9 mouse cellular contexts compared by ENCODE assay signal in genomic region chr11:60984912-60985558, GRCm38 (mm10). TPM values are rescaled to one million over a fixed set of nuclear protein-coding genes. Genes with fewer than 3 reads are reported as not detected.
A peak's percentile ranks its signal among the peaks of the same experiment; 100 is the strongest.
DNase-seq lines count a peak whose midpoint lies in the region; ATAC-seq lines count a peak whose summit lies in the region.
"Had no signal": no experiment of that assay in that cellular context is flagged by ENCODE, and none has a peak within 500 bp of the region (broad histone marks: within the 10 kb centered on the region; RNA-seq: fewer than 3 reads in every experiment).

No protein-coding gene starts in this region.

- 78% methylated on average over 13 of the region's 13 CpGs for WGBS in kidney, embryonic 14.5 days

- DNase-seq in frontal cortex, postnatal 14 days (ENCODE audit: low spot score in 2 of 2), result no peak
- peak; percentile 67 to 76 for DNase-seq in right cerebral cortex, postnatal 10 days (ENCODE audit: low spot score in 2 of 2)
- DNase-seq in right cerebral cortex, postnatal 25 days, result no peak
- peak; percentile 40 to 55 for DNase-seq in gastrocnemius, postnatal 36 days
- peak; percentile 56 for DNase-seq in right cerebral cortex, postnatal 4 days
- no peak for DNase-seq in frontal cortex, postnatal 25 days (ENCODE audit: low spot score in 2 of 2)

- H3K4me1 ChIP-seq in kidney, embryonic 14.5 days (ENCODE audit: control insufficient read depth, insufficient read depth, low read length), result no peaks in the 10 kb centered on the region

- no peak overlapping the region for H3K4me2 ChIP-seq in kidney, embryonic 14.5 days (replicated peaks; ENCODE audit: low read depth, low read length)

- no peaks in the 10 kb centered on the region for H3K9me3 ChIP-seq in kidney, embryonic 14.5 days (ENCODE audit: control insufficient read depth, low read length)

- no peak overlapping the region for H3K4me3 ChIP-seq in kidney, embryonic 14.5 days (ENCODE audit: low read length)

- ATAC-seq in frontal cortex, adult (ENCODE audit: low TSS enrichment), result peak; percentile 47; the same call in 1 of the 2 replicates
- ATAC-seq in kidney, embryonic 14.5 days (ENCODE audit: low FRiP score, low TSS enrichment), result no peak

- H3K36me3 ChIP-seq in kidney, embryonic 14.5 days (ENCODE audit: control insufficient read depth, insufficient read depth, low read length), result no peaks in the 10 kb centered on the region

- H3K9ac ChIP-seq in kidney, embryonic 14.5 days (ENCODE audit: low read depth, low read length), result no peak overlapping the region

- no peak overlapping the region for H3K27ac ChIP-seq in kidney, embryonic 14.5 days (ENCODE audit: low read depth, low read length)

- no peaks in the 10 kb centered on the region for H3K27me3 ChIP-seq in kidney, embryonic 14.5 days (ENCODE audit: control insufficient read depth, insufficient read depth, low read length)
- H3K27me3 ChIP-seq: CH12.LX had no signal

- intact Hi-C loops in gastrocnemius, postnatal 36 days (cut with DNase I), result loop anchor here (5.0 kb wide), 1 partner anchor 37 kb away; the partner anchor contains the start of gene Kcnj12

RNA-seq across cellular contexts. Expression of gene Kcnj12, which starts 37.3 kb away (rescaled TPM):
- total RNA-seq in gastrocnemius, postnatal 36 days (2021), result 10 to 100 TPM; 56.1 to 69.0 TPM
- 0.32 TPM in 1 of 2 replicates, not detected in the other for polyA plus RNA-seq in kidney, embryonic 14.5 days (2014; fragmentation: Nextera tagmentation; extraction: Ambion mirVana)
- total RNA-seq: CH12.LX had no signal

RNA-seq across cellular contexts. Expression of gene Map2k3, which starts 53.2 kb away (rescaled TPM):
- 100 to 1,000 TPM; 172 to 192 TPM for total RNA-seq in gastrocnemius, postnatal 36 days (2021)
- polyA plus RNA-seq in kidney, embryonic 14.5 days (2014; fragmentation: Nextera tagmentation; extraction: Ambion mirVana), result 69.0 and 106 TPM in 2 replicates

Comparison
In these comparisons a context has a peak if more than half of its experiments do, and no peak if none do; other contexts are left out.
1. DNase-seq: peak in right cerebral cortex, postnatal 10 days (2 of 2), gastrocnemius, postnatal 36 days (2 of 2) and right cerebral cortex, postnatal 4 days (single experiment); none in frontal cortex, postnatal 14 days (0 of 2), right cerebral cortex, postnatal 25 days (single experiment) and frontal cortex, postnatal 25 days (0 of 2).